8 mouse cellular contexts compared by ENCODE assay signal in the genomic region with DNA sequence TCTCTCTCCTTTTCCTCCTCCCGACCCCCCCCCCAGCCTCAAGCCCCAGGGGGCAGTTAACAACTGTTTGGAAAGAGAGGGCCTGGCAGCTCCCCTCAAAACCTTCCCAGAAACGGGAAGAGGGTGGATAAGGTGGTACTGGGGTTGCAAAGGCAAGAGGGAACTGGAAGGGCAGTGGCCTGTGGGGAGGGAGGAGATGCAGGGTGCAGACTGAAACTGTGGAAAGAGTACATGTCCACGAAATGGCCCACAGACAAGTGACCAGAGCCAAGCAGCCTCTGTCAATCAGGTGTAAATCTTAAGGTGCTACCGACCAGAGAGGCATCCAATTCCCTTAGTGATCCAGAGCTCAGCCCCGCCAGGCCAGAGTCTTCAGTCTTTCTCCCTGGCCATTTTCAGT.
A peak's percentile ranks its signal among the peaks of the same experiment; 100 is the strongest.
DNase-seq lines count a peak whose midpoint lies in the region; ATAC-seq and TF ChIP-seq lines count a peak whose summit lies in the region.

No protein-coding gene starts in this region.

- H3K27ac ChIP-seq in limb, embryonic 10.5 days, result peak overlapping the region; percentile 75; the same call in 1 of the 2 replicates
- H3K27ac ChIP-seq in neural tube, embryonic 13.5 days (replicated peaks), result no peak overlapping the region
- no peak overlapping the region for H3K27ac ChIP-seq in left cerebral cortex, adult 2 months

- WGBS in limb, embryonic 10.5 days, result 0% methylated on average over 5 of the region's 5 CpGs
- 5% methylated on average over 5 of the region's 5 CpGs for WGBS in neural tube, embryonic 13.5 days

- DNase-seq in embryo, embryonic 9.5 days (ENCODE audit: extremely low spot score), result peak; percentile 53
- no peak for DNase-seq in embryo, embryonic 10 days (ENCODE audit: low spot score)
- peak; percentile 25 for DNase-seq in gastrocnemius, postnatal 14 days
- peak; percentile 52 for DNase-seq in limb, embryonic 10.5 days (ENCODE audit: low spot score)
- DNase-seq in left cerebral cortex, adult 2 months (ENCODE audit: extremely low spot score in 1 of 2, low spot score in 2 of 2), result no peak
- DNase-seq in left cerebral cortex, postnatal 14 days (ENCODE audit: low spot score in 2 of 2), result no peak
- DNase-seq in c-Kit-positive CD71-positive TER-119-positive erythroid progenitor cells, embryonic 14.5 days (ENCODE audit: low spot score), result no peak

- peak overlapping the region; percentile 52 for H3K9ac ChIP-seq in neural tube, embryonic 13.5 days

- peak overlapping the region; percentile 72 for H3K4me2 ChIP-seq in neural tube, embryonic 13.5 days

- H3K27me3 ChIP-seq in limb, embryonic 10.5 days (ENCODE audit: low read depth, poor library complexity, severe bottlenecking), result peaks cover 40% of the 10 kb centered on the region
- peaks cover 31% of the 10 kb centered on the region for H3K27me3 ChIP-seq in neural tube, embryonic 13.5 days

- ATAC-seq in neural tube, embryonic 13.5 days (ENCODE audit: low read depth), result 0 out of 2 replicates have a peak, but pooled peaks have one; percentile 42

- no peaks in the 10 kb centered on the region for H3K36me3 ChIP-seq in limb, embryonic 10.5 days
- no peaks in the 10 kb centered on the region for H3K36me3 ChIP-seq in neural tube, embryonic 13.5 days

- peaks cover 23% of the 10 kb centered on the region for H3K4me1 ChIP-seq in limb, embryonic 10.5 days
- peaks cover 17% of the 10 kb centered on the region for H3K4me1 ChIP-seq in neural tube, embryonic 13.5 days (replicated peaks)

- no peaks in the 10 kb centered on the region for H3K9me3 ChIP-seq in limb, embryonic 10.5 days (replicated peaks)
- no peaks in the 10 kb centered on the region for H3K9me3 ChIP-seq in neural tube, embryonic 13.5 days

- intact Hi-C loops in gastrocnemius, postnatal 14 days (cut with DNase I; ENCODE audit: low total_unique reads), result no loop called here
- intact Hi-C loops in left cerebral cortex, adult 2 months (cut with DNase I), result no loop called here
- intact Hi-C loops in left cerebral cortex, postnatal 14 days (cut with DNase I), result no loop called here

- peak overlapping the region; percentile 61 for H3K4me3 ChIP-seq in limb, embryonic 10.5 days
- peak overlapping the region; percentile 39 for H3K4me3 ChIP-seq in neural tube, embryonic 13.5 days
- no peak overlapping the region for H3K4me3 ChIP-seq in left cerebral cortex, adult 2 months

- no peak for TF ChIP-seq CTCF in left cerebral cortex, adult 2 months (IDR thresholded peaks at IDR 0.05)

Comparison
In these comparisons a context has a peak if more than half of its experiments do, and no peak if none do; other contexts are left out.
1. DNase-seq: peak in embryo, embryonic 9.5 days (single experiment), gastrocnemius, postnatal 14 days (single experiment) and limb, embryonic 10.5 days (single experiment); none in embryo, embryonic 10 days (single experiment), left cerebral cortex, adult 2 months (0 of 2), left cerebral cortex, postnatal 14 days (0 of 2) and c-Kit-positive CD71-positive TER-119-positive erythroid progenitor cells, embryonic 14.5 days (single experiment).